Mouse (Mus musculus): Measurements from ENCODE around the gene Rex1bd. TPM values are rescaled to one million over a fixed set of nuclear protein-coding genes. Genes with fewer than 3 reads are reported as not detected.

The Rex1bd gene
- polyA plus RNA-seq, 1 experiment = 86.2 TPM

DNA sequence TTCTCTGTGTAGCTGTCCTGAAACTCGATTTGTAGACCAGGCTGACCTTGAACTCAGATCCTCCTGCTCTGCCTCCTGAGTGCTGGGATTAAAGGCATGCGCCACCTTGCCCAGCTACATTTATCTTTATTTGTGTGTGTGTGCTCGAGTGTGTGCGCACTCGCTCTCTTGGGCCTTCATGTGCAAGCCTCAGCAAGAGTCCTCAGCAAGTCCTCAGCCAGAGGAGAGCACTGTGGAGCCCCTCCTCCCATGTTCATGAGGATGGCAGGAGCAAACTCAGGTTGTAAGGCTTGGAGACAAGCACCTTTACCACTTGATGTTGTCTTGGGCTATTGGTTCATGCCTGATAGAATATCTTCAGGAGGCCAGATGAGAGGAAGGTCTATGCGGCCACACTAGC is 41.2 kb upstream of the Rex1bd start:
- Histone ChIP-seq H3K4me3 (ENCODE audit: extremely low read depth, insufficient read depth, insufficient read length) (no peak overlapping the region), H3K4me1 (ENCODE audit: control insufficient read depth, insufficient read depth, insufficient read length) (no peaks in the 10 kb centered on the region; the same call in 1 of the 2 replicates), H3K27me3 (ENCODE audit: control insufficient read depth, insufficient read depth, low read length) (no peaks in the 10 kb centered on the region), H3K36me3 (ENCODE audit: control insufficient read depth, insufficient read depth, low read length) (no peaks in the 10 kb centered on the region), H3K27ac (ENCODE audit: insufficient read depth, low read length) (no peak overlapping the region)
- TF ChIP-seq POLR2A (IDR thresholded peaks at IDR 0.05; ENCODE audit: low read depth, low read length) (no peak), CTCF (IDR thresholded peaks at IDR 0.05; ENCODE audit: extremely low read depth, insufficient read depth, insufficient read length, insufficient replicate concordance) (no peak)
- no peak for DNase-seq (ENCODE audit: low read depth in 1 of 2, low spot score in 2 of 2)
- 91% methylated on average over 6 of the region's 6 CpGs for whole genome bisulfite sequencing

DNA sequence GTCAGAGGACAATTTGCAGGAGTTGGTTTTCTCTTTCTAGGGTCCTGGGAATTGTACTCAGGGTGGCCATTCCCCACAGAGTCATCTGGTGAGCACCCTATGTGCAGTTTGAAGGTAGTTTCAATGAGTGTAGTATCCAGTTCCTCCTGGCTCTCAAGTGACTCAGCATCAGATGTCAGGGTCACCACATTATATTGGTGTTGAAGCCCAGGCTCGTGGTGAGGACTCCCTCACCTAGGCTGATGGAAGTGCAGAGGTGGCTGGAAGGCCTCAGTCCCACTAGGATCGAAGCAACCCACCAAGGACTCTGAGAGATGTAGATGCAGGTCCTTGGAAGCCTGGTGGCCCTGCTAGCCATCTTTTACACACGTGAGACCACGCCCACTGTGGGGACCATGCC is 39.9 kb upstream of the Rex1bd start:
- no peaks in the 10 kb centered on the region for H3K4me1 ChIP-seq (ENCODE audit: control insufficient read depth, insufficient read depth, insufficient read length)
- WGBS = 60% methylated on average over 4 of the region's 4 CpGs
- no peaks in the 10 kb centered on the region for H3K36me3 ChIP-seq (ENCODE audit: control insufficient read depth, insufficient read depth, low read length)
- DNase-seq (ENCODE audit: low read depth in 1 of 2, low spot score in 2 of 2) = no peak
- no peaks in the 10 kb centered on the region for H3K27me3 ChIP-seq (ENCODE audit: control insufficient read depth, insufficient read depth, low read length)
- no peak overlapping the region for H3K27ac ChIP-seq (ENCODE audit: insufficient read depth, low read length)
- TF ChIP-seq CTCF (IDR thresholded peaks at IDR 0.05; ENCODE audit: extremely low read depth, insufficient read depth, insufficient read length, insufficient replicate concordance) = no peak
- TF ChIP-seq POLR2A (IDR thresholded peaks at IDR 0.05; ENCODE audit: low read depth, low read length) = no peak
- H3K4me3 ChIP-seq (ENCODE audit: extremely low read depth, insufficient read depth, insufficient read length) = no peak overlapping the region

GRCm38 (mm10) chr8:70544200-70544687 is 37.7 kb upstream of the Rex1bd start:
- H3K36me3 ChIP-seq (ENCODE audit: control insufficient read depth, insufficient read depth, low read length) = no peaks in the 10 kb centered on the region
- peaks cover 8% of the 10 kb centered on the region; the same call in 1 of the 2 replicates for H3K4me1 ChIP-seq (ENCODE audit: control insufficient read depth, insufficient read depth, insufficient read length)
- 74% methylated on average over 6 of the region's 6 CpGs for WGBS
- no peak for TF ChIP-seq POLR2A (IDR thresholded peaks at IDR 0.05; ENCODE audit: low read depth, low read length)
- no peak for TF ChIP-seq CTCF (IDR thresholded peaks at IDR 0.05; ENCODE audit: extremely low read depth, insufficient read depth, insufficient read length, insufficient replicate concordance)
- H3K27me3 ChIP-seq (ENCODE audit: control insufficient read depth, insufficient read depth, low read length) = no peaks in the 10 kb centered on the region
- DNase-seq (ENCODE audit: low read depth in 1 of 2, low spot score in 2 of 2) = no peak
- peak overlapping the region; percentile 47 for H3K27ac ChIP-seq (ENCODE audit: insufficient read depth, low read length)
- no peak overlapping the region for H3K4me3 ChIP-seq (ENCODE audit: extremely low read depth, insufficient read depth, insufficient read length)

- no peak overlapping the region for H3K4me3 ChIP-seq (ENCODE audit: extremely low read depth, insufficient read depth, insufficient read length)
- H3K27me3 ChIP-seq (ENCODE audit: control insufficient read depth, insufficient read depth, low read length) = no peaks in the 10 kb centered on the region
- no peak for DNase-seq (ENCODE audit: low read depth in 1 of 2, low spot score in 2 of 2)
- H3K27ac ChIP-seq (ENCODE audit: insufficient read depth, low read length) = no peak overlapping the region
- H3K4me1 ChIP-seq (ENCODE audit: control insufficient read depth, insufficient read depth, insufficient read length) = peaks cover 13% of the 10 kb centered on the region; the same call in 1 of the 2 replicates
- WGBS = 55% methylated on average over 5 of the region's 5 CpGs
- no peak for TF ChIP-seq POLR2A (IDR thresholded peaks at IDR 0.05; ENCODE audit: low read depth, low read length)
- no peak for TF ChIP-seq CTCF (IDR thresholded peaks at IDR 0.05; ENCODE audit: extremely low read depth, insufficient read depth, insufficient read length, insufficient replicate concordance)
- no peaks in the 10 kb centered on the region for H3K36me3 ChIP-seq (ENCODE audit: control insufficient read depth, insufficient read depth, low read length)
Observed at GRCm38 (mm10) chr8:70541081-70541480, 34.5 kb upstream of the Rex1bd start.

- peaks cover 13% of the 10 kb centered on the region; the same call in 1 of the 2 replicates for H3K4me1 ChIP-seq (ENCODE audit: control insufficient read depth, insufficient read depth, insufficient read length)
- WGBS = 18% methylated on average over 7 of the region's 7 CpGs
- H3K36me3 ChIP-seq (ENCODE audit: control insufficient read depth, insufficient read depth, low read length) = no peaks in the 10 kb centered on the region
- H3K27ac ChIP-seq (ENCODE audit: insufficient read depth, low read length) = no peak overlapping the region
- no peaks in the 10 kb centered on the region for H3K27me3 ChIP-seq (ENCODE audit: control insufficient read depth, insufficient read depth, low read length)
- TF ChIP-seq CTCF (IDR thresholded peaks at IDR 0.05; ENCODE audit: extremely low read depth, insufficient read depth, insufficient read length, insufficient replicate concordance) = no peak
- no peak for TF ChIP-seq POLR2A (IDR thresholded peaks at IDR 0.05; ENCODE audit: low read depth, low read length)
- peak overlapping the region; percentile 90 for H3K4me3 ChIP-seq (ENCODE audit: extremely low read depth, insufficient read depth, insufficient read length)
- no peak for DNase-seq (ENCODE audit: low read depth in 1 of 2, low spot score in 2 of 2)
Observed at GRCm38 (mm10) chr8:70540507-70541071, 34.0 kb upstream of the Rex1bd start.

DNA sequence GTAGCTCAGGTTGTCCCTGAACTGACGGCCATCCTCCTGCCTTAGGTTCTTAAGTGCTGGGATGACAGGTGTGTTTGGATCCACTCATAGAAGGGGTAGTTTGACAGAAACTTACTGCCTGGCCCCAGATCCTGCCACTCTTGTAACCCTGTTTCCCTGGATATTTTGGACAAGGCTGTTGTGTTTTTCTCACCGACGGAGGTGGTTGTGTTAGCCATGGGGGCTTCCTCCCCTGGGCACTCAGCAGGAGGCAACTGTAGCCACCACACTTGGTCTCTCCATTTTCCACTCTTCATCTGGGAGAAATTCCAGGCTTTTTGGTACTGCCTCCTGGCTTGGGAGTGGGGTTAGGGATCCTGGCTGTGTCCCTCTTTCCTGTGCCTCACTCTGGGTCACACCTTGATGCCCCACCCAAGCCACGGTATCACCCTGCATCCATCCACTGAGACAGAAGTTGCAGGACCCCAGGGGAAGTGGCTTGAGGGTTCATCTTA is 33.5 kb upstream of the Rex1bd start:
- Histone ChIP-seq H3K4me1 (ENCODE audit: control insufficient read depth, insufficient read depth, insufficient read length) (peaks cover 13% of the 10 kb centered on the region; the same call in 1 of the 2 replicates), H3K36me3 (ENCODE audit: control insufficient read depth, insufficient read depth, low read length) (no peaks in the 10 kb centered on the region; the same call in 1 of the 2 replicates), H3K27me3 (ENCODE audit: control insufficient read depth, insufficient read depth, low read length) (no peaks in the 10 kb centered on the region), H3K27ac (ENCODE audit: insufficient read depth, low read length) (peak overlapping the region; percentile 85), H3K4me3 (ENCODE audit: extremely low read depth, insufficient read depth, insufficient read length) (peak overlapping the region; percentile 90)
- DNase-seq (ENCODE audit: low read depth in 1 of 2, low spot score in 2 of 2) = no peak
- WGBS = 2% methylated on average over 4 of the region's 4 CpGs
- TF ChIP-seq CTCF (IDR thresholded peaks at IDR 0.05; ENCODE audit: extremely low read depth, insufficient read depth, insufficient read length, insufficient replicate concordance) = no peak
- no peak for TF ChIP-seq POLR2A (IDR thresholded peaks at IDR 0.05; ENCODE audit: low read depth, low read length)
